Mouse (Mus musculus) stomach, postnatal 0 days (tissue): ENCODE results near the gene Ncam1. TPM values are rescaled to one million over a fixed set of nuclear protein-coding genes. Genes with fewer than 3 reads are reported as not detected.
A peak's percentile ranks its signal among the peaks of the same experiment; 100 is the strongest.

Experiments
- ATAC-seq: fragments of 200-750 bp; cut with Nextera tagmentation; 2 replicates; pipeline ENCODE4 v1.8.0; 2017; ENCODE audit not compliant: low FRiP score, low TSS enrichment
- DNase-seq: peaks from one replicate; pipeline ENCODE4 v3.0.0-alpha.2; 2016; ENCODE audit warnings: low spot score
- H3K27ac ChIP-seq: fragments of 300-500 bp; sonication (generic); replicated peaks from 2 replicates; pipeline ENCODE4 v1.5.1; 2014; ENCODE audit warnings: mild to moderate bottlenecking, control low read depth
- H3K27me3 ChIP-seq: fragments of 300-500 bp; sonication (generic); 2 replicates; pipeline ENCODE4 v1.6.1; 2014; ENCODE audit warnings: low read length; ENCODE audit not compliant: control insufficient read depth, insufficient read depth
- H3K36me3 ChIP-seq: fragments of 300-500 bp; sonication (generic); 2 replicates; pipeline ENCODE4 v1.6.1; 2014; ENCODE audit warnings: low read length, mixed read lengths; ENCODE audit not compliant: control insufficient read depth, insufficient read depth
- H3K4me1 ChIP-seq: fragments of 300-500 bp; sonication (generic); replicated peaks from 2 replicates; pipeline ENCODE4 v1.6.1; 2014; ENCODE audit warnings: antibody characterized with exemption; ENCODE audit not compliant: control insufficient read depth, insufficient read depth
- H3K4me2 ChIP-seq: fragments of 300-500 bp; sonication (generic); replicated peaks from 2 replicates; pipeline ENCODE4 v1.6.1; 2014; ENCODE audit warnings: low read depth, mild to moderate bottlenecking, control low read depth, moderate library complexity
- H3K4me3 ChIP-seq: fragments of 300-500 bp; sonication (generic); 2 replicates; pipeline ENCODE4 v1.5.1; 2014; ENCODE audit warnings: low read depth, low read length, control low read depth
- H3K9ac ChIP-seq: fragments of 300-500 bp; sonication (generic); 2 replicates; pipeline ENCODE4 v1.6.1; 2014; ENCODE audit warnings: mild to moderate bottlenecking, low read length, control low read depth, mixed read lengths
- H3K9me3 ChIP-seq: fragments of 300-500 bp; sonication (generic); 2 replicates; pipeline ENCODE4 v1.6.1; 2016; ENCODE audit warnings: low read length; ENCODE audit not compliant: control insufficient read depth
- CTCF ChIP-seq: IDR thresholded peaks from 2 replicates; pipeline ENCODE4 v1.5.1; 2016; ENCODE audit warnings: antibody characterized with exemption, low read depth, mild to moderate bottlenecking, moderate library complexity
- EP300 ChIP-seq: optimal IDR thresholded peaks from 2 replicates; pipeline ENCODE3; 2016; ENCODE audit warnings: antibody characterized with exemption
- WGBS: fragments of 180-500 bp; shearing (Covaris S2); extraction: QIAGEN DNeasy Blood & Tissue Kit; methylation state at CpG from one replicate; pipeline ENCODE4 v1.1.7; 2014; 5-methylcytosine and 5-hydroxymethylcytosine counted together
- polyA plus RNA-seq: library from polyadenylated mRNA; unstranded; fragments of >200 nt; fragmentation: Nextera tagmentation; extraction: Ambion mirVana; gene quantifications from 2 replicates; pipeline ENCODE4 v1.2.1, GENCODE M21; 2015

Ncam1 gene
- polyA plus RNA-seq, 1 experiment from 2014 or later: 34.0 TPM

- peak overlapping the region; percentile 71 for H3K4me2 ChIP-seq
- H3K9me3 ChIP-seq: no peaks in the 10 kb centered on the region
- peak overlapping the region; percentile 32 for H3K9ac ChIP-seq
- DNase-seq (peak; percentile 31), ATAC-seq (no peak)
- H3K36me3 ChIP-seq: no peaks in the 10 kb centered on the region
- H3K4me1 ChIP-seq: no peaks in the 10 kb centered on the region
- H3K27me3 ChIP-seq: no peaks in the 10 kb centered on the region
- TF ChIP-seq CTCF: peak; percentile 77
- no peak for TF ChIP-seq EP300
- H3K4me3 ChIP-seq: peak overlapping the region; percentile 54
- no peak overlapping the region for H3K27ac ChIP-seq
- WGBS: 4% methylated on average over 21 of the region's 21 CpGs
Measured at GRCm38 (mm10) chr9:49485250-49485891, 313.4 kb downstream of the Ncam1 start.

GRCm38 (mm10) chr9:49483316-49483715, 315.4 kb downstream of the Ncam1 start:
- Histone ChIP-seq H3K9me3 (no peaks in the 10 kb centered on the region), H3K9ac (no peak overlapping the region), H3K4me3 (no peak overlapping the region), H3K36me3 (no peaks in the 10 kb centered on the region), H3K4me1 (no peaks in the 10 kb centered on the region), H3K27ac (no peak overlapping the region), H3K4me2 (no peak overlapping the region), H3K27me3 (no peaks in the 10 kb centered on the region)
- ATAC-seq (no peak), DNase-seq (no peak)
- 0 out of 2 replicates have a peak, but pooled peaks have one; percentile 1 for TF ChIP-seq CTCF
- TF ChIP-seq EP300: no peak
- WGBS: 47% methylated on average over 10 of the region's 10 CpGs

- Histone ChIP-seq H3K27me3 (no peaks in the 10 kb centered on the region), H3K9me3 (no peaks in the 10 kb centered on the region), H3K4me2 (no peak overlapping the region), H3K4me3 (no peak overlapping the region), H3K4me1 (no peaks in the 10 kb centered on the region), H3K36me3 (no peaks in the 10 kb centered on the region), H3K9ac (no peak overlapping the region), H3K27ac (no peak overlapping the region)
- no peak for TF ChIP-seq EP300
- TF ChIP-seq CTCF: no peak
- ATAC-seq: no peak
- 73% methylated on average over 11 of the region's 11 CpGs for WGBS
- no peak for DNase-seq
Measured at GRCm38 (mm10) chr9:49472126-49472525, 326.6 kb downstream of the Ncam1 start.

- 75% methylated on average over 6 of the region's 6 CpGs for WGBS
- H3K4me3 ChIP-seq: no peak overlapping the region
- H3K27ac ChIP-seq: no peak overlapping the region
- H3K4me2 ChIP-seq: no peak overlapping the region
- no peaks in the 10 kb centered on the region for H3K27me3 ChIP-seq
- no peaks in the 10 kb centered on the region for H3K9me3 ChIP-seq
- H3K9ac ChIP-seq: no peak overlapping the region
- H3K4me1 ChIP-seq: no peaks in the 10 kb centered on the region
- DNase-seq (no peak), ATAC-seq (no peak)
- no peaks in the 10 kb centered on the region for H3K36me3 ChIP-seq
- TF ChIP-seq CTCF: no peak
- TF ChIP-seq EP300: no peak
Measured at GRCm38 (mm10) chr9:49470946-49471345, 327.8 kb downstream of the Ncam1 start.

- no peak overlapping the region for H3K4me3 ChIP-seq
- DNase-seq: no peak
- no peaks in the 10 kb centered on the region for H3K4me1 ChIP-seq
- no peak overlapping the region for H3K4me2 ChIP-seq
- H3K27ac ChIP-seq: no peak overlapping the region
- no peaks in the 10 kb centered on the region for H3K9me3 ChIP-seq
- H3K9ac ChIP-seq: no peak overlapping the region
- no peaks in the 10 kb centered on the region for H3K27me3 ChIP-seq
- no peak for TF ChIP-seq EP300
- TF ChIP-seq CTCF: no peak
- 93% methylated on average over 19 of the region's 19 CpGs for WGBS
- no peak for ATAC-seq
- no peaks in the 10 kb centered on the region for H3K36me3 ChIP-seq
Measured at GRCm38 (mm10) chr9:49470006-49470405, 328.7 kb downstream of the Ncam1 start.

GRCm38 (mm10) chr9:49456136-49456535, 342.6 kb downstream of the Ncam1 start:
- Histone ChIP-seq H3K4me3 (no peak overlapping the region), H3K9me3 (no peaks in the 10 kb centered on the region), H3K36me3 (no peaks in the 10 kb centered on the region), H3K4me1 (no peaks in the 10 kb centered on the region), H3K9ac (no peak overlapping the region), H3K27me3 (no peaks in the 10 kb centered on the region), H3K4me2 (no peak overlapping the region), H3K27ac (no peak overlapping the region)
- 73% methylated on average over 3 of the region's 3 CpGs for WGBS
- ATAC-seq (no peak), DNase-seq (no peak)
- TF ChIP-seq EP300 (no peak), CTCF (no peak)
